Mouse (Mus musculus) central nervous system, embryonic 11.5 days (tissue): Measurements from ENCODE around the gene Iqce. TPM values are rescaled to one million over a fixed set of nuclear protein-coding genes. Genes with fewer than 3 reads are reported as not detected.

Experiments used
- polyA plus RNA-seq: library from polyadenylated mRNA; depleted of rRNA; stranded (reverse); fragments of >200 nt; gene quantifications from 2 replicates; pipeline ENCODE4 v1.2.3, GENCODE M21; 2012; rRNA removed

Iqce gene
- 31.4 and 34.4 TPM in 2 replicates for polyA plus RNA-seq

DNA sequence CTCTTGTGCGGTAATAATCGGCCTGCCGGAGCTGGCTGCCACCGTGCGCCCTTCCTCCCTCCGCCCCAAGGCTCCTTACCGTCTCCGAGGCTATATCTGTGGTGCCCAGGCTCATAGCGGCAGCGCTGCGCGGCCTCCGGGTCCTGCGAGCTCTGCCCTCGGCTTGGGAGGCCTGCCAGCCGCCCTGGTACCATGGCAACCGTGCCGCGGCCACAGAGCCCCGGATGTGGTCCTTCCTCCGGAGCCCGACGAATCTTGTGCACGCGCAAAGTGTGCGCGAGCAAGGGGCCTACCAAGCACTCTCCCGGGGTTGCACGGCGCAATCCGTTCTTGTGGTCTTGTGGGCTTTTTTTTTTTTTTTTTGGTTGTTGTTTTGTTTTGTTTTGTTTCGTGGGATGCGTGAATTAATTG lies at the start of gene Iqce:
Gene Iqce (minus strand): TSS at position 276 of the 411 bp plus-strand sequence.

DNA sequence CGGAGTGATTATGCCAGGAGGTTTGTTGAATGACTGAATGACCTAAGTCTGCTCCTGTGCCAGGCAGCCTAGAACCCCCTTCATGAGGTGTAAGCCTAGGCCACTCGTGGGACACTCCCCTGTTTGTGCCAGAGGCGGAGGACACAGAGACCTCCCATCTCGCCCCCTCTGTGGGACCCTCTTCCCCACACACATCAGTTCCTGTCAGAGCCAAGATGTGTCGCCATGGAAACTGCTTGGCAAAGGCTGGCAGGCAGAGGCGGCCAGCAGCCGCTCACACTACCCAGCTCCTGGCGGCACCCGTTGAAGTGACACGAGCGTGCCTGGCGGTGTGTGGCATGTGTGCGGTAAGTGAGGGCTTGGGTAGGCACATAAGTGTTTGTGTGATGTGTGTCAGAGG lies 21.6 kb upstream of the Iqce start, which contains the start of gene Amz1:
Gene Amz1 (plus strand): TSS at position 306 of the 400 bp plus-strand sequence.

DNA sequence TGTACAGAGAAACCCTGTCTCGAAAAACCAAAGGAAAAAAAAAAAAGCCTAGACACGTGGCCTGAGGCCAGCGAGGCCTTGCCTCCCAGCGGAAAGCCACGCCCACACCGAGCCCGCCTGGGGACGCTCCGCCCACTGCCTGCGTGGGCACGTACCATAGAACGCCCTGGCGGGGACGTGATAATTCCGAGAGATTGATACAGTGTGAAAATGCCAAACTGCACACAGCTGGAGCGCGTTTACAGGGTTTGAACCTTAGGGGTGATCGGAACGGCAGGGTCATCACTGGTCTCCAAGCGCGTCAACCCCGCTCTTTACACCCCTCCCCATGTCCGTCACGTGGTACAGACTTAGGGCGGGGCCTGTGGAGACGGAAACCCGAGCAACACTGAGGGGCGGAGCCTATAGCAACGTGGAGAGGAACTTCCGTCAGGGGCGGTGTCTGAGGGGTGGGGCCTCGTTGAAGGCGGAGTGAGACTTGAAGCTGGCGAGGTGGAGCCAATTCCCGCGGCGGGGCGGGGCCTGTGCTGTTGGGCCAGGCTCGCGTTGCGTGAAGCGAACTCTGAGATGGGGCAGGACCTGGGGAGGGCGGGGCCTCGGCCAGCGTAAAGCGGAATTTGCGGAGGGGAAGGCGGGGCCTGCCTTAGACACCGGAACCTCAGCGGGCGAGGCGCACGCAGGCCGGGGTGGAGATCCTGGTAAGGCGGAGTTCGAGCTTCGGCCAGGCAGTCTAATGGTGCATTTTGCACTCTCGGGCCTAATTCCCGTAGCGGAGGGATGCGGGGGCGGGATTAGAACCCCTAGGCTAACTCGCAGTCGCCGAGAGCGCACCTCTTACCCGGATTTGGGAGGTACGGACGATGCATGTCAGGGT lies 2.4 kb upstream of the Iqce start, which contains the start of gene Brat1:
Gene Brat1 (plus strand): TSS at position 634 of the 874 bp plus-strand sequence.

DNA sequence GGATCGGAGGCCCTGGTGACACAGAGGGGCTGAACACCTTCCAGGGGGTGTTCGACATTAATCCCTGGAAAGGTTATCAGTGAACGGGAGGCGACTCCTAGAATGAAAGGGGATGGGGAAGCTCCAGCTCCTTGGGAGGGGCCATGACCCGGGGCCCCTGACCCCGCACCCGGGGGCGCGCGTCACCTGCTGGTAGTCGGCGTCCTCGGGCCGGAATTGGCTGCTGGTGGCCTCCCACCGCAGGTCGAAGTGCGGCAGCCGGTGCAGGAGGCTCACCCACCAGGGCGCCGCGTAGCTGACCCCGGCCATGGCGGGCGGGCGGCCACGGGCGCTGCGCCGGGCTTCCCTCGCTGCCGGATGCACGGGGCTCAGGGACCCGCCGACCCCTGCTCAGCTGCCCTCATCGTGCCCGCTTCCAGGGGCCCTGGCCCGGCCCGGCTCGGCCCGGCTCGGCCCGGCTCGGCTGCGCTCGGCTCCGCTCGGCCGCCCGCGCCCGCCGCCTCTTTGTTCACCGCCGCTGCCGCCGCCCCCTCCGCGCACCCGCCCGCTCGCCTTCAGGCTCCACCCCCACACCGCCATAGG lies 53.6 kb downstream of the Iqce start, which contains the start of gene Ttyh3:
Gene Ttyh3 (minus strand): TSS at position 513 of the 582 bp plus-strand sequence.

Other genes starting within 250 kb of the Iqce start
- gene Chst12, start 196.8 kb downstream of the Iqce start, polyA plus RNA-seq = 7.0 and 8.9 TPM in 2 replicates
- gene Grifin, start 137.3 kb downstream of the Iqce start, polyA plus RNA-seq = 0.24 and 0.31 TPM in 2 replicates
- 53.1 and 54.0 TPM in 2 replicates for gene Lfng, start 95.1 kb downstream of the Iqce start, polyA plus RNA-seq
- gene Ttyh3, start 53.3 kb downstream of the Iqce start, polyA plus RNA-seq = 121 and 127 TPM in 2 replicates
- 18.4 and 19.4 TPM in 2 replicates for gene Brat1, start 2.6 kb upstream of the Iqce start, polyA plus RNA-seq
- 0.73 and 0.89 TPM in 2 replicates for gene Amz1, start 21.7 kb upstream of the Iqce start, polyA plus RNA-seq
- 49.9 and 71.1 TPM in 2 replicates for gene Gna12, start 128.1 kb upstream of the Iqce start, polyA plus RNA-seq